Mouse (Mus musculus) liver, adult 2 months (tissue): Measurements from ENCODE around the gene Gdpd4. TPM values are rescaled to one million over a fixed set of nuclear protein-coding genes. Genes with fewer than 3 reads are reported as not detected.

Experiments used
- DNase-seq: peaks from one replicate; pipeline ENCODE4 v3.0.0-alpha.2; 2011; ENCODE audit warnings: low read depth, low spot score; ENCODE audit errors: extremely low read depth
- H3K27ac ChIP-seq: fragments of 200-500 bp; replicated peaks from 2 replicates; pipeline ENCODE4 v1.5.1; 2012; ENCODE audit warnings: low read depth, mild to moderate bottlenecking, control low read depth, inconsistent platforms, low read length; ENCODE audit not compliant: insufficient read depth
- H3K27me3 ChIP-seq: fragments of 200-500 bp; 2 replicates; pipeline ENCODE4 v1.6.1; 2012; ENCODE audit warnings: mild to moderate bottlenecking, moderate library complexity, low read length, inconsistent platforms; ENCODE audit not compliant: control insufficient read depth, insufficient read depth
- H3K36me3 ChIP-seq: fragments of 200-500 bp; 2 replicates; pipeline ENCODE4 v1.6.1; 2012; ENCODE audit warnings: low read length, inconsistent platforms; ENCODE audit not compliant: control insufficient read depth, insufficient read depth
- H3K4me1 ChIP-seq: fragments of 200-500 bp; 2 replicates; pipeline ENCODE4 v1.6.1; 2011; ENCODE audit warnings: low read length; ENCODE audit not compliant: control insufficient read depth, insufficient read depth
- H3K4me3 ChIP-seq: fragments of 200-500 bp; 2 replicates; pipeline ENCODE4 v1.5.1; 2011; ENCODE audit warnings: low read depth, mild to moderate bottlenecking, control low read depth, low read length, moderate library complexity; ENCODE audit not compliant: insufficient read depth
- H3K79me2 ChIP-seq: fragments of 200-500 bp; 2 replicates; pipeline ENCODE4 v1.6.1; 2012; ENCODE audit warnings: inconsistent platforms, mild to moderate bottlenecking, low read length, moderate library complexity; ENCODE audit not compliant: control insufficient read depth, insufficient read depth
- H3K9ac ChIP-seq: fragments of 200-500 bp; 2 replicates; pipeline ENCODE4 v1.6.1; 2012; ENCODE audit warnings: low read depth, mild to moderate bottlenecking, control low read depth, inconsistent platforms, low read length
- CTCF ChIP-seq: fragments of 200-500 bp; IDR thresholded peaks from 2 replicates; pipeline ENCODE4 v1.5.1; 2011; ENCODE audit warnings: low read depth, low read length, control low read depth
- POLR2A ChIP-seq: fragments of 200-500 bp; IDR thresholded peaks from 2 replicates; pipeline ENCODE4 v1.6.1; 2011; ENCODE audit warnings: low read length, control low read depth; ENCODE audit not compliant: insufficient read depth; ENCODE audit errors: extremely low read depth
- WGBS: fragments of 180-500 bp; shearing (Covaris S2); methylation state at CpG from one replicate; pipeline ENCODE4 v1.1.7; 2018; 5-methylcytosine and 5-hydroxymethylcytosine counted together
- polyA plus RNA-seq: library from polyadenylated mRNA; depleted of rRNA; stranded (reverse); fragments of >200 nt; gene quantifications from 2 replicates; pipeline ENCODE4 v1.2.3, GENCODE M21; 2012
- total RNA-seq: library from RNA; depleted of rRNA; stranded (reverse); fragments of >200 nt; gene quantifications from 2 replicates; pipeline ENCODE4 v1.2.3, GENCODE M21; 2014

Gdpd4 gene
- total and polyA plus RNA-seq, 2 experiments: not detected

DNA sequence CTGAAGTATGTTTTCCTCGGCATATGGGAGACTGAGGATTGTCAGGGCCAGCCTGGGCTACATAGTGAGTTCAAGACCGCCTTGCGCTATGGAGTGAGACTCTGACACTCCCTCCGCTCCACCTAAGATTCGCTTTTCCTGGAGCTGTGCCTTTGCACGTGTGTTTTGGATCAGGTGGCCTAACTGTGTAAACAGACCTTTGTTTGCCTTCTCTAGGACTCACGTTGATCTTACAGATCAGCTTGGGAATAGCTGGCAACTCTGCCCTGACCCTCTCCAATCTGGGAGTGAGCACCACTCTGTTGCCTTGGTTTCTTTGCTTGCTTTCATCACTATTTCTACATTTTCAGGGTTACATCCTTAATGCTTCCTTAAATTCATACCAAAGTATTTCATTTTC lies 82.9 kb downstream of the Gdpd4 start:
- DNase-seq: peak; percentile 69
- Histone ChIP-seq H3K4me3 (no peak overlapping the region), H3K9ac (no peak overlapping the region), H3K27me3 (no peaks in the 10 kb centered on the region), H3K4me1 (no peaks in the 10 kb centered on the region), H3K36me3 (no peaks in the 10 kb centered on the region), H3K79me2 (no peaks in the 10 kb centered on the region), H3K27ac (no peak overlapping the region)
- 44% methylated on average over 7 of the region's 7 CpGs for WGBS
- TF ChIP-seq POLR2A (no peak), CTCF (no peak)

DNA sequence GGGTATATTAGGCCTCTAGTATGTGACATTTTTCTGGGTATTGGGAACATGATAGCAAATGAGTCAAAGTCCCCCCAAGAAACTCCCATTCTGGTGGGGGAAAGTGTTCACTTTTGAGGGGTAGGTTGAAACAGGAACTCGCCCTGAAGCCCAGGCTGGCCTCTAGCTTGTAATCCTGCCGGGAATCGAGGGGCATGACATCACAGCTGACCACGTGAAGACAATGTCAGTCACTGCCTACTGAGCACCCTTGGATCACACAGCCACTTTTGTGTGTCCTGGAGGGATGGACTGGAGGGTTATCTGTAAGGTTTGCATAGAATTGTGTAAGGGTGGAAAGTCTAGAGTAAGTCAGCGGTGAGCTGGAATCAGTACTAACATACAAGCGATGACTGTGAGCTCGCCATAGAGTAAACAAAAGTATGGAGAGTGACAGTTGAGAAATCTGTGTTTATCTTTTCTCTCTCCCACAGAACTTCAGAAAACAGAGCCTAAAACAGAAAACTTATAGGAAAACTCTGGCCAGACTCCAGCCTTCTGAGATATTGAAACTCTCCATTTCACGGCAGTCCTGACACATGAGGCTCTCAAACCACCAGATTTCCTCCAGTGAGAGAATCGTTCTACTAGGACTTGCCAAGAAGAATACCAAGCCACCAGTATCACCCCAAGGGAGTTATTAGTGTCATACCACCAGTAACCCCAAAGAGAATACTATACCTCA lies 128.5 kb downstream of the Gdpd4 start:
- 0 out of 2 replicates have a peak, but pooled peaks cover 2% of the 10 kb centered on the region for H3K36me3 ChIP-seq
- TF ChIP-seq POLR2A (no peak), CTCF (no peak)
- H3K9ac ChIP-seq: no peak overlapping the region
- no peak overlapping the region for H3K27ac ChIP-seq
- no peak overlapping the region for H3K4me3 ChIP-seq
- no peaks in the 10 kb centered on the region for H3K27me3 ChIP-seq
- no peaks in the 10 kb centered on the region for H3K4me1 ChIP-seq
- no peaks in the 10 kb centered on the region for H3K79me2 ChIP-seq
- DNase-seq: no peak
- 23% methylated on average over 9 of the region's 9 CpGs for WGBS

DNA sequence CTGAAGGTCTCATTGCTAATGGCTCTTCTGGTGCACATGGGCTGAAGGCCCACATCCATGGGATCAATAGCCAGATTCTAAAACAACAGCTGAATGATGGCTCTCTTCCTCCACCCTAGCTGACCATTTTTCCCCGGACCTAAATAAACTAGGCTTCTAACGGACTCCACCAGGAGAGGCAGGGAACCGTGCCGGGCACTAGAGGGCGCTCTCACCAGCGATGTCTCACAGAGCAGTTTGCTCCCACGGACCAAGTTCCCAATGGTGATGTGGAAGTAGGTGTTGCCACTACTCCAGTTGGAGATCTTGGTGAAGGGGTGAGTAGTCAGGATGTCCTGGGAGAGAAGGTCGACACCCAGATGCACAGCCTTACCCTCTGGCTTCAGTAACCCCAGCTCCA lies 132.2 kb downstream of the Gdpd4 start:
- 34% methylated on average over 8 of the region's 8 CpGs for WGBS
- 0 out of 2 replicates have a peak, but pooled peaks cover 2% of the 10 kb centered on the region for H3K36me3 ChIP-seq
- H3K9ac ChIP-seq: no peak overlapping the region
- no peak for TF ChIP-seq POLR2A
- TF ChIP-seq CTCF: peak; percentile 89
- no peak overlapping the region for H3K4me3 ChIP-seq
- no peaks in the 10 kb centered on the region for H3K79me2 ChIP-seq
- H3K27me3 ChIP-seq: no peaks in the 10 kb centered on the region
- no peak overlapping the region for H3K27ac ChIP-seq
- no peak for DNase-seq
- no peaks in the 10 kb centered on the region for H3K4me1 ChIP-seq

DNA sequence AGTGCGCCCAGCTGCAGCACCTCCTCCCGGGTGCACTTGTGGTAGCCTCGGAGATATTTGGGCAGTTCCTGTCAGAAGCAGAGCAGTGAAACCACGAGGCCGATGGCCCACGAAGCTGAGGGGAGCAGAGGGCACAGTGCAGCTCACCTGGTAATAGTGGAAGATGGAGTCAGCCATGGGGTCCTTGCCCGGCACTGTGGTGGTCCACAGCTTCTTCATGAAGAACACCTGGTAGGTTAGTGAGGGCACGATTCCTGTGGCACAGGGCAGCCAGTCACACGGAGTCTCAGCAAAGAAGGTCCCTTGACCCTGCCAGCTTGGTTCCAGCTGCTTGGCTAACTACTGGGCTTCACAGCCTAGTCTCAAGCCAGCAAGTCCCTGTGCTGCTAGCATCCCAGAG lies 134.7 kb downstream of the Gdpd4 start:
- WGBS: 90% methylated on average over 9 of the region's 9 CpGs
- 0 out of 2 replicates have a peak, but pooled peaks cover 2% of the 10 kb centered on the region for H3K36me3 ChIP-seq
- H3K27ac ChIP-seq: no peak overlapping the region
- H3K27me3 ChIP-seq: no peaks in the 10 kb centered on the region
- TF ChIP-seq POLR2A: no peak
- no peak for TF ChIP-seq CTCF
- no peak overlapping the region for H3K4me3 ChIP-seq
- DNase-seq: no peak
- no peaks in the 10 kb centered on the region for H3K4me1 ChIP-seq
- no peaks in the 10 kb centered on the region for H3K79me2 ChIP-seq
- no peak overlapping the region for H3K9ac ChIP-seq

DNA sequence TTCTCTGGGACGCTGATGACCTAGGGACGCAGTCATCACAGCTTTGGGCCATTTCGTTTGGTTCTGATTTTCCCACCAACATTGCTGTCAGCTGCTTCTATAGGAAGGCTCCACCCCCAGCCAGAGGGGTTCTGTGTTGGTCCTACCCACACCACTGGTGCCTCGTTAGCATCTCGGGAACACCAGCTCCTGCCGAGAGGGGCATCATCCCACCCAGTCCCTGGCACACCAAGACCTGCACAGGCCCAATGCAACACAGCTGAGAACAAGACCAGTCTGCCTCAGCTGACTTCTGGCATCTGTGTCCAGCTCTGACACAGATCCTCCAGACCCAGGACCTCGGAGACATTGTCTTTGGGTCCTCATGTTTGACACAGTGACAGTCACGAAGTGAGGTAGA lies 135.2 kb downstream of the Gdpd4 start:
- no peak overlapping the region for H3K9ac ChIP-seq
- no peak for DNase-seq
- 94% methylated on average over 8 of the region's 8 CpGs for WGBS
- 0 out of 2 replicates have a peak, but pooled peaks cover 2% of the 10 kb centered on the region for H3K36me3 ChIP-seq
- H3K4me3 ChIP-seq: no peak overlapping the region
- no peak overlapping the region for H3K27ac ChIP-seq
- TF ChIP-seq CTCF (no peak), POLR2A (no peak)
- H3K79me2 ChIP-seq: no peaks in the 10 kb centered on the region
- no peaks in the 10 kb centered on the region for H3K4me1 ChIP-seq
- H3K27me3 ChIP-seq: no peaks in the 10 kb centered on the region

DNA sequence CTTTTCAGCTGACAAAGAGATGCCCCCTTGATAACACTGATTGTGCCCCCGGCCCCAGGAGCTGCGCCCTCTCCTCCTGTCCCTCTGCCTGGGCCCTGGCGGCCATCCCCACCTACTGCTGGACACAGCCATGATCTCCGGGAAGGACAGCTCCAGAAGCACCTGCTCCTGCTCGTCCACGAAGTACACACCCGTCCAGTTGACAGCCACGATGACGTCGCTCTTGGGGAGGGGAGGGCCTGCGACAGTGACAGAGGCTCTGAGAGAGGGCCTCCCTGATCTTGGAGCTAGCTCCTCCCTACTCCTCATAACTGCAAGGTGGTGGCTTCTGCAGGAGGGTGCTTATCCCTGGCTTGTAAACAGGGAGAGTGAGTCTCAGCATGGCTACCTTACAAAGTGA lies 146.5 kb downstream of the Gdpd4 start:
- Histone ChIP-seq H3K4me3 (no peak overlapping the region), H3K36me3 (peaks cover 11% of the 10 kb centered on the region; the same call in 1 of the 2 replicates), H3K27ac (no peak overlapping the region), H3K4me1 (no peaks in the 10 kb centered on the region), H3K27me3 (no peaks in the 10 kb centered on the region), H3K9ac (no peak overlapping the region), H3K79me2 (no peaks in the 10 kb centered on the region)
- TF ChIP-seq CTCF: no peak
- no peak for TF ChIP-seq POLR2A
- WGBS: 89% methylated on average over 11 of the region's 11 CpGs
- no peak for DNase-seq
